Mouse (Mus musculus) E14TG2a.4 (cell line): ENCODE data around the gene Lrrc8e.

Experiments
- H3K27me3 ChIP-seq: 2 replicates; pipeline ENCODE4 v1.6.1; 2014; ENCODE audit warnings: low read length, control low read depth; ENCODE audit not compliant: insufficient read depth
- H3K36me3 ChIP-seq: 2 replicates; pipeline ENCODE4 v1.6.1; 2014; ENCODE audit warnings: low read length, control low read depth; ENCODE audit not compliant: insufficient read depth
- H3K4me1 ChIP-seq: replicated peaks from 2 replicates; pipeline ENCODE4 v1.6.1; 2014; ENCODE audit warnings: low read depth, low read length, control low read depth
- H3K4me3 ChIP-seq: replicated peaks from 2 replicates; pipeline ENCODE4 v1.5.1; 2014; ENCODE audit warnings: mild to moderate bottlenecking, low read length
- H3K9me3 ChIP-seq: 2 replicates; pipeline ENCODE4 v1.6.1; 2014; ENCODE audit warnings: low read length, control low read depth
- CTCF ChIP-seq: conservative IDR thresholded peaks from 2 replicates; pipeline ENCODE4 v1.5.1; 2014; ENCODE audit warnings: low read length
- NANOG ChIP-seq: IDR thresholded peaks from 2 replicates; pipeline ENCODE4 v1.6.1; 2014; ENCODE audit warnings: borderline replicate concordance, low read length, mixed read lengths
- POU5F1 ChIP-seq: IDR thresholded peaks from 2 replicates; pipeline ENCODE4 v1.6.1; 2014; ENCODE audit warnings: low read length, borderline replicate concordance

Lrrc8e gene

GRCm38 (mm10) chr8:4214006-4214980, 12.3 kb upstream of the Lrrc8e start:
- no peak for TF ChIP-seq NANOG
- TF ChIP-seq POU5F1, result no peak
- TF ChIP-seq CTCF, result no peak
- Histone ChIP-seq H3K4me1 (peaks cover 47% of the 10 kb centered on the region), H3K27me3 (peaks cover 78% of the 10 kb centered on the region), H3K36me3 (no peaks in the 10 kb centered on the region), H3K4me3 (peak overlapping the region; percentile 61), H3K9me3 (peaks cover 10% of the 10 kb centered on the region)

DNA sequence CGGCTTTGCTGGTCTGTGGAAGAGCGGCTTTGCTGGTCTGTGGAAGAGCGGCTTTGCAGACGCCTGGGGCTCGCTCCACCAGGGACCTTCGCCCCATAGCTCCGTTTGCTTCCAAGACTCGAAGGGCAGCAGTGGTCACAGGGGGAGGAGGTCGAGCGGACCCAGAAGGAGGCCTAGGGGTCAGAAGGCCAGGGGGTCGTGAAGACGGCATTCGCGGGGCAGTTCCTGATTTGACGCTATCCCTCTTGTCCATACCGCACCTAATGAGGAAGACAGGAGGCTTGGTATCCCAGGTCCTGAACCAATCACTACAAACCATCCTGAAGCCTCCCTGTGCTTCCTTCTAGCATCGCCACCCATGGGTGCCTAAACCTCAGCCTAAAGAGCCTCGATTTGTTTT, 10.3 kb upstream of the Lrrc8e start:
- Histone ChIP-seq H3K9me3 (no peaks in the 10 kb centered on the region), H3K4me3 (peak overlapping the region; percentile 87), H3K27me3 (peaks cover 67% of the 10 kb centered on the region), H3K4me1 (peaks cover 38% of the 10 kb centered on the region), H3K36me3 (no peaks in the 10 kb centered on the region)
- TF ChIP-seq CTCF (no peak), POU5F1 (no peak), NANOG (no peak)

DNA sequence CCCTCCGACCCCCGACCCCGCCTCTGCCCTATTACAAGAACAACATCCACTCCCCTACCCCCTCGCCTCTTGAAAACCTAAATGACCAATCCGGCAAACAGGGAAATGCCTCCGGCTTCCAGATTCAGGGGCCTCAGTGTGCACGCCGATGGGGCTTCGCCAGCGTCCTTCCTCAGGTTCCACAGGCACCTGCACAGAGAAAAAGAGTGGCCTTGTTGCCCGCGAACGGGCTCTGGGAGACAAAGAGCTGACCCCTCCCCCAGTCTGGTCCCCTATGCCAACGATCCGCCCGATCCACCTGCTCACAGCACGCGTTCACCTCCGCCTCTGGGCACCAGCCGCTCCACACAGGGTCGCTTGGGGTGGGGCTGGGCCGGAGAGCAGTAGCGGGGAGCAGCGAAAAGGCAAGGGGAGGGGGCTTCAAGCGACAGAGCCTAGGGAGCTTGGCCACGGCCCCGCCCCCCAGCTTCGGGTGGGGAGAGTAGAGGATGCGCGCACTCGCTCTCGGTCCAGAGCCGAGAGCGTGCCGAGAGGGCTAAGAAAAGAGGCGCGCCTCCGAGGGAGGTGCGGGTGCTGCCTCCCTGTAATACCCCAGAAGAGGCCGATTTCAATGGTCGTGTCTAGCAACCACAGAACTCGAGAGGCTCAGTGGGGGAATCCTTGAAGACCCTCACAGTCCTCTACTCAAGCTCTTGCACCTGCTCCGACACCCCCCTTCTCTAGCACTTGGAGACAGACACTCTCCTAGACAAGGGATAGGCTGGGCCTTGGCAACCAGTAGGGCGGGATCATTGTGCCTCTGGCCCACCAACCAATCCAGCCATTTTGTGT, 9.6 kb upstream of the Lrrc8e start, which contains the start of gene Prr36:
TSS of gene Prr36 (minus strand) at position 669 of the 831 bp plus-strand sequence.
- H3K9me3 ChIP-seq, result no peaks in the 10 kb centered on the region
- peaks cover 68% of the 10 kb centered on the region for H3K27me3 ChIP-seq
- peaks cover 38% of the 10 kb centered on the region for H3K4me1 ChIP-seq
- TF ChIP-seq POU5F1, result no peak
- no peak for TF ChIP-seq CTCF
- TF ChIP-seq NANOG, result no peak
- no peaks in the 10 kb centered on the region for H3K36me3 ChIP-seq
- peak within 1 kb of the TSS; percentile 87 for H3K4me3 ChIP-seq

DNA sequence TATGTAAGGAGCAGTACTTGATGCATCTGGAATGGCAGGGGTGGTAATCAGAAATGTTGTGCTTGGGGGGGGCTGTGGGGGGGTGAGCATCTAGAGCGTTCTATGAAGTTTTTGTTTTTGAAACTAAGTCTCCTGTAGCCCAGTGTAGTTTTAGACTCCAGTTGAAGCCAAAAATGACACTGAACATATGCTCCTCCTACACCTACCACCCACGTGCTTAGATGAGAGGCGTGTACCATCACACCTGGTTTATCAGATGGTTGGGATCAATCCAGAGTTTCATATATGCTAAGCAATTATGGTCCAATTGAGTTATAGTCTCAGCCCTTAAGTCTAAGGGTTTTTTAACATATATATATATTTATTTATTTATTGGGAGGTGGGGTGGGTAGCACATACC, 7.0 kb upstream of the Lrrc8e start:
- Histone ChIP-seq H3K4me1 (peaks cover 22% of the 10 kb centered on the region), H3K36me3 (no peaks in the 10 kb centered on the region), H3K27me3 (peaks cover 69% of the 10 kb centered on the region), H3K4me3 (no peak overlapping the region), H3K9me3 (no peaks in the 10 kb centered on the region)
- TF ChIP-seq CTCF (no peak), POU5F1 (no peak), NANOG (no peak)

GRCm38 (mm10) chr8:4222059-4222458, 4.6 kb upstream of the Lrrc8e start:
- Histone ChIP-seq H3K36me3 (no peaks in the 10 kb centered on the region), H3K27me3 (peaks cover 65% of the 10 kb centered on the region), H3K4me1 (peaks cover 14% of the 10 kb centered on the region), H3K4me3 (no peak overlapping the region), H3K9me3 (no peaks in the 10 kb centered on the region)
- no peak for TF ChIP-seq NANOG
- TF ChIP-seq CTCF, result no peak
- TF ChIP-seq POU5F1, result no peak

GRCm38 (mm10) chr8:4226323-4226722, 304 bp upstream of the Lrrc8e start:
- H3K4me1 ChIP-seq, result peaks cover 25% of the 10 kb centered on the region
- peaks cover 84% of the 10 kb centered on the region for H3K27me3 ChIP-seq
- TF ChIP-seq CTCF (no peak), NANOG (no peak), POU5F1 (no peak)
- peak overlapping the region; percentile 63 for H3K4me3 ChIP-seq
- H3K36me3 ChIP-seq, result no peaks in the 10 kb centered on the region
- no peaks in the 10 kb centered on the region for H3K9me3 ChIP-seq

- Histone ChIP-seq H3K9me3 (no peaks in the 10 kb centered on the region), H3K27me3 (peaks cover 78% of the 10 kb centered on the region), H3K36me3 (no peaks in the 10 kb centered on the region), H3K4me3 (no peak overlapping the region), H3K4me1 (peaks cover 33% of the 10 kb centered on the region)
- no peak for TF ChIP-seq CTCF
- TF ChIP-seq POU5F1, result no peak
- no peak for TF ChIP-seq NANOG
Measured at GRCm38 (mm10) chr8:4227919-4228318, 1.3 kb downstream of the Lrrc8e start.

- Histone ChIP-seq H3K4me1 (peaks cover 33% of the 10 kb centered on the region), H3K27me3 (peaks cover 73% of the 10 kb centered on the region), H3K4me3 (no peak overlapping the region), H3K36me3 (no peaks in the 10 kb centered on the region), H3K9me3 (no peaks in the 10 kb centered on the region)
- TF ChIP-seq POU5F1 (no peak), NANOG (no peak), CTCF (no peak)
Measured at GRCm38 (mm10) chr8:4229784-4230183, 3.2 kb downstream of the Lrrc8e start.
